Mouse (Mus musculus) forelimb bud, embryonic 11.5 days (tissue): ENCODE measurements around the gene Prune2.

Source experiments
- DNase-seq: peaks from one replicate; pipeline ENCODE4 v3.0.0-alpha.2; 2012; ENCODE audit warnings: low read depth, low spot score

The Prune2 gene

DNA sequence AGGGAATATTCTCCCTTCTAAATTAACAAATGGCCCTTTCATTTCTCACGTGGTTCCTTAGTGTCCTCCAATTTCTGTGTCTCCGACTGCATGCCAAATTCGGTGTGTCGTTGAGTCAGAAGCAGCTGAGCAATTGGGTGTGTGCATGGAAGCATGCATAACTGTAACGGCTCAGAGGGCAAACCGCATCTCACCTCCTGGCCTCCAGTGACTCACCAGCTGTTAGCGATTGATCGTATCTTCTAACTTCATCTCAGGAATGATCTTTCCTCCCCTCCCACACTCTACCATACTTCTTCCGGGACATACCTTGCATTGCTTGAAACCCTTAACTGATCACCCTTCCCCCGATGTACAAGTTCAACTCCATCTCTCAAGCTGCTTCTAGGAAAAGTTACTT is 300.9 kb downstream of the Prune2 start:
- DNase-seq: no peak

- DNase-seq: no peak
Observed at GRCm38 (mm10) chr19:17263181-17263580, 307.3 kb downstream of the Prune2 start.

GRCm38 (mm10) chr19:17263679-17264370 is 307.9 kb downstream of the Prune2 start:
- no peak for DNase-seq

GRCm38 (mm10) chr19:17264481-17265196 is 308.7 kb downstream of the Prune2 start:
- DNase-seq: no peak

GRCm38 (mm10) chr19:17268669-17269068 is 312.8 kb downstream of the Prune2 start:
- DNase-seq: no peak

DNA sequence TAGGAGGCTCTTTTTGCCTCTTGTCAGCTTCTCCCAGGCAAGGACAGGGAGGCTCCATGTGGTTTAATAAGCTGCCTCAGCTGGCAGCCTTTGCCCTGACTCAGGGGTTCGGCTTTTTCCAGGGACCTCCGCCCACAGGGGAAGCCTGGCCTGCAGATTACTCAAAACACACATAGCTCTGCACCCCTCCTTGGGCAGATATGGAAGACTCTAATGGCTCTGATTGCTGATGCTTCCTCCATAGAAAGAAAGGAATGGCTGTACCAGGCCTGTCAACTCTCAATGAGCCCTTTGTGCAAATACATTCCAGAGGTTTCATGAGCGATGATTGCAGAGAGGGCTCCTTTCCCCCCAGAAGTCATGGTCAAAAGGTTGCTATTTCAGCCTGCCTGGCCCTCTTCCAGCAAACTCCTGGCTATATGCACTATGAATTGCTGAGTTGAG is 315.3 kb downstream of the Prune2 start:
- peak; percentile 21 for DNase-seq

- no peak for DNase-seq
Observed at GRCm38 (mm10) chr19:17272988-17273387, 317.1 kb downstream of the Prune2 start.
